Mouse (Mus musculus) layer of hippocampus, postnatal 36 days (tissue): ENCODE results near the gene Fam163a. TPM values are rescaled to one million over a fixed set of nuclear protein-coding genes. Genes with fewer than 3 reads are reported as not detected.

Experiments used
- total RNA-seq, 2 experiments: library from RNA; stranded (reverse); gene quantifications; 2 replicates each; pipeline ENCODE4 v1.2.3; 2021

Gene Fam163a
- total RNA-seq, 2 experiments from 2014 or later: 15.5 to 17.3 TPM

Other genes starting within 250 kb of the Fam163a start
- gene Cep350, start 231.8 kb downstream of the Fam163a start, total RNA-seq: 10 to 100 TPM; 47.4 to 51.9 TPM
- gene Tor1aip2, start 169.6 kb downstream of the Fam163a start, total RNA-seq: 10 to 100 TPM; 54.7 to 63.6 TPM
- 10 to 100 TPM; 33.6 to 34.8 TPM for gene Tor1aip1, start 168.5 kb downstream of the Fam163a start, total RNA-seq
- gene Tdrd5, start 98.6 kb upstream of the Fam163a start, total RNA-seq: 1 to 10 TPM; 6.7 to 8.3 TPM
- gene Nphs2, start 105.7 kb upstream of the Fam163a start, total RNA-seq: under 1 TPM in 1 of 2 experiments, not detected in 1; 0.20 TPM
- gene Gm2000, start 161.0 kb upstream of the Fam163a start, total RNA-seq: 100 to 1,000 TPM; 303 to 311 TPM
- 1 to 10 TPM in 1 of 2 experiments, under 1 TPM in 1; 0.27 to 1.1 TPM for gene Axdnd1, start 216.1 kb upstream of the Fam163a start, total RNA-seq